Mouse (Mus musculus) embryo, embryonic 9.5 days (tissue): Measurements from ENCODE around the gene Usp5.
A peak's percentile ranks its signal among the peaks of the same experiment; 100 is the strongest.

Experiments
- DNase-seq: peaks from one replicate; pipeline ENCODE4 v3.0.0-alpha.2; 2017; ENCODE audit errors: extremely low spot score

The Usp5 gene

DNA sequence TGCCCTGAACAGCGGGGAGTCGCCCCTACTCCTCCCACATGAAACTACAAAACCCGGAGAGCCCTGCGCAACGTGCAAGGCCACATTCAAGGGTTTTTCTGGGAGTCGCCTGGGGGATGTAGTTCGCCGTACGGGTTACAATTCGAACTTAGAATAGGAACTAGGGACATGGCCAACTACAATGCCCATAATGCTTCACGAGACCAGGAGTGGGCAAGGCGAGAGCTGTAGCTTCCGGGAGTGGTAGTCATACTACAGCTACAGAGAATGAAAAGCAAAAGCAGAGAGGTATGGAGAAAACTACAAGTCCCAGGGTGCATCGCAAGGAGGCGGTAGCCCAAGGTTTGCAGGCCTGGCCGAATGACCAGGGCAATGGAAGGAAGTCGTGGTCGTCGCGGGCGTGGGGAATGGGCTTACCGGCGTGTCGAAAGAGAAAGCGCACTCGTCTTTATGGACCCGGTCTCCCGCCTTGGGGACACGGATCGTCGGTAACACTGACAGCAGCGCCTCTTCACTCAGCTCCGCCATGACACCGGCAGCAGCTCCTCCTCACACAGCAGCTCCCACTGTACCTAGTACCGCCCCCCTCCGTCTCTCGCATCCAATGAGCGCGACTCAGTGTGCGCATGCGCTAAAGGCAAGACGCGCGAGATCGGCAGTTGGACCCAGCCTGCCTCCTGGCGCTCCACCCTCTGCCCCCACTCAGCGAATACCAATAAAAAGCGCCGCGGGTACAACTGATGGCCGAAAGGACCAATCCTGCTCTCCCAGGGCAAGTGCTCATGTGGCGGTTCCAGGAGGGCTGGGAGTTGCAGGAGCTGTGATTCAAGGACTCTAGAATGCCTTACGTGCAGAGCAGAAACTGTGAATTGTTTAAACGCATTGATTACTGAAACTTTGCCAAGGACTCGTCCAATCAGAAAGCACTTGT is at the start of gene Usp5, which contains the start of gene Cdca3:
Usp5 (minus strand) TSS at position 617 of the 931 bp plus-strand sequence.
Cdca3 (plus strand) TSS at position 680 of the 931 bp plus-strand sequence.
- peak; percentile 98 for DNase-seq

DNA sequence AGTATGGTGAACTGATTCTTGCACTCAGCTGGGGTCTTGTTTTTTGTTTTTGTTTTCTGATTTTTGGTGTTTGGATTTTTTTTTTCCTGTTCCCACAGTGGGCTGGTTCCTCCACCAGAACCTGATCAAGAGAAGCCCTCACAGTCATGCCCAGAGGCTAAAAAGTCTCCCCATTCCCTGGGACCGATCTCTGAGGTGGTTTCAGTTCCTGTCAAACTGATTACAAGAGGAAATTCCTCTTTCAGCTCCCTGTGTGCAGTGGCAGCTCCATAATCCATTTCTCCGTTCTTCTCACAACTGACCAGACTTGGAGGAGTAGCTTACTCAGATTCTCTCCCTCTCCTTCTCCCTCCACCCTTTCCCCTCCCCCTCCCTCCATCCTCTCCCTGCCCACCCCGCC is 45.1 kb upstream of the Usp5 start:
- DNase-seq: no peak

DNA sequence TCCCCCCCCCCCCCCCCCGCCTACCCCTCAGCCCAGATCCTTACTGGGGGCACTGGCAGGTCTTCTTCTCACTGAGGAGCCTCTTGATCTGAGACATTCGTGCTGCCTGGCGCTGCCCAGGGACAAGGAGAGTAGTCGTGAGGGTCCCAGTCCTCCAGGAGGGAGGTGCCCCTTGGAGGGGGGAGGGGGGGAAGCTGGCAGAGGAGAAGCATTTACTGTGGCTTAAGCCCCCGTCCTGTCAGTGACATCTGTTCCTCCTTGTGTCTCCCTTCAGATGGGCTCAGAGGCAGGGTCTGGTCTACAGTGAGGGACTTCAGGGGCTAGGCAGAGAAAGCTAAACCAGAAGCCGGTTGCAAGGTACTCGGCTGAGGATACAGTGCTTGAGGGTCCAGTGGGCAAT is 37.3 kb upstream of the Usp5 start:
- DNase-seq: no peak

DNA sequence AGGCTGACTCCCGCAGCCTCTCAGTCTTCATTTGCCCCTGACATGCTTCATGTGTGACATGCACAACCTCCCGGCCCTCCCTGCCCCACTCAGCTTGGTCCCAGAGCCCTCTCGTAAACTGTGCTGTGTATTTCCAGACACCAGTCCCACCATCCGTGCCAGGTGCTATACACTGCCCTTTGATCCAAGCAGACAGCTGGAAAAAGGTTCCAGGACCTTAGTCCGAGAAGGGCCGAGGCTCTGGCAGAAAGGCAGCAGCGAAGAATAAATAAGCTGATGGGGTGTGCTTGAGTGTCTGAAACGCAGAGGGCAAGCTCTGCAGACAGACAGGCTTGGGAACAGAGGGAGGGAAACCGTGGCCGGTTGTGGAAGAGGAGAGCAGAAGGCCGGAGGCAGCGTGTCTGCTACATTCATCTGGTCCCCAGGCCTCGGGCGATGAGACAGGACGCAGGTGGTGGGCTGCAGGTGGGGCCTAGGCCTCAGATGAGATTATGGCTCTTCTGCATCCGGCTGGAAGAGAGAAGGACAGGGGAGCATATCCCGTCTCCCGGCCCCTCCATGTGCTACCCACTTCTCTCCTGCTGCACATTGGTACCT is 36.6 kb upstream of the Usp5 start:
- DNase-seq: no peak

DNA sequence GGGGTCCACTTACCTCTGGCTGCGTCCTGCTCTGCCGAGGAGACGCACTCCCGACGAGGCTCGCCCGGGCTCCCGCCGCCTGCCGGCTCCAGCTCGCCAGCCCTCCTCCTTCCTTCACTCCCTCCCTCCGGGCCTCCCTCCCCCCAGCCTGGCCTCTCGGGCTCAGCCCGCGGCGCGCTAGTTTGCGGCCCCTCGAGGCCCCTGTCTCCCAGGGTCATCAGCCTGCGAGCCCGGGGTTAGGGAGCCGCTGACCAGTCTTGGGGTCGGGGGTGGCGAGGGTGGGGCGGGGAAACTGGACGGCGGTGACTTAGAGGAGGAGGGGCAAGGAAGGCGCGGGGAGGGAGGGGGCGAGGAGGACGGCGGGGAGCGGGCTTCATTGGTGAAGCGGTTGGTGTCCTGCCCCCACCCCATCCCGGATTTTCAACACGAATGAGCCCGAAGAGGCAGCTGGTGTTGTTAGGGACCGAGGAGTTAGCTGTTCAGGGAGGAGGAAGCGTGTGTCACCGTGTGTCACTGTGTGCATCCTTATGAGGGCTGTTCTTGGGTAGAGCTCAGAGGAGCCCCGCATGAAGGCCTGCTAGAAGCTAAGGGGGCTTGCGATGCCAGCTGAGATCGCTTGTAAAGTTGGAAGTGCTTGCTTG is 34.5 kb upstream of the Usp5 start, which contains the start of gene Gpr162:
Gpr162 (minus strand) TSS at position 326 of the 641 bp plus-strand sequence.
- DNase-seq: peak; percentile 82

DNA sequence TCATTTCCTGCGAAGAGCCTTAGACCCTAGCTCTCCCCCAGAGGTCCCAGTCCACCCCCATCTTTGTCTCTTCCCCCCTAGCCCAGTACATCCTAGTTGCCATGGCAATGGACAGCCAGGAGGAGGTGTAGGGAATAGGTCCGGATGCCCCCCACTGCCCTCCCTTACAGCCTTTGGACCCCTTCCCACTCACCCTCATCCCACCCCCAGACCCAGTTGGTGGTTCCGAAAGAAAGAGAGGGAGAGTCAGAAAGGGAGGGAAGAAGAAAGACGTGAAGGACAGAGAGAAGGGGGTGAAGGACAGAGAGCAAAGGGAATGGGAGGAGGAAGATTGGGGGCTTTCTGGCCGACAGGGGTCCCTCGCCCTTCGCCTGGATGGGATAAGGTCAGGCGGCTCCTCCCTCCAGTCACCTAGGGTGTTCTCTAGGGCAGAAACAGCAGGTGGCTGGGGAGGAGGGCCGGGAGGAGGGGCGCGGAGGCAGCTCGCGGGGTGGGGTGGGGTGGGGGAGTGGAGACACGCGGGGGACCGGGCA is 33.9 kb upstream of the Usp5 start:
- no peak for DNase-seq

DNA sequence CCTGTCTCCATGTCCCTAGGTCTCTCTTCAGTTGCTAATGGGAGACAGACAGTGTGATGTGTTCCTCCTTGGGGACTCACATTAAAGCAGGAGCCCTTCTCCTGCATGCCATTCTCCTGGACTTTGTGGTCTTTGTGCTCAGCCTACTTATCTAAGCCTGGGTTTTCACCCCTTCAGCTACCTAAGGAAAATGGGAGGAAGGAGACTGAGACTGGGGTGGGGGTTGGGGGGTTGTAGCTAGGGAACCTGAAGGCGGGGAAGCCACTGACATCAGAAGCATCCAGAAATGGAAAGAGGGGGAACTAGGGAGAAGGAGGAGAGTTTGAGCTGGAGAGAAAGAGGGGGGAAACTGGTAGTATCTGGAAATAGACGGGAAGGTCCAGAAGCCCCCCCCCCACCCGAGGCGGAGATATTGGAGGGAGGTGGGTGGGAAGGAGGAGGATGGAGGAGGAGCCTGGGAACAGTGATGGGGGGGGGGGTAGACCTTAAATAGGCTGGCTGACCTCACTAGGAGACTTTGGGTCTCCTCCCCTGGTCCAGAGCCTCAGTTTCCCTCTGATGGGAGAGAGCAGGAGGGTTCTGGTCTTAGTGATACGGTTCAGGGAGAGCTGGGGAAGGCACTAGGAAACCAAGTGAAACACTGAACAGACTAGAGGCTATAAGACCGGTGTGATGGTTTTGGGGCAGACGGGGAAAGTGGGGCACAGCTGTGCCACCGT is 33.3 kb upstream of the Usp5 start:
- DNase-seq: no peak

DNA sequence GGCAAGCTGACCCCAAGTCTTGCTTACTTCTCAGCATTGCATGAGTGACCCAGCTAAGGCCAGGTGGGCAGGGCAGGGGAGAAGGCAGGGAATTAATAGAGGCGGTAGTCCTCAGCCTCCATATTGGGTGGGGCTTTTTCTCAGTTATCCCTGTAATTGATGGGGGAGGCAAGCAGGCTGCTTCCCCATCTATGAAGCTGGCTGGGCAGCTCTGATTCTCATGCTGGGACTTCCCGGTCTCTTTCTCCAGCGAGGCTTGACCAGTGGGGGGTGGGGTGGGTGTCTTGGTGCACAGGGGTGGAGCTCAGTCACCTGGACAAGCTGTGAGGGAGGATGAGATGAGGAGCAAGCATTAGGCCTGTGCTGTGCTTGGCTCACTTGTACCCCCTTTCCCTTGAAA is 32.5 kb upstream of the Usp5 start:
- DNase-seq: no peak

DNA sequence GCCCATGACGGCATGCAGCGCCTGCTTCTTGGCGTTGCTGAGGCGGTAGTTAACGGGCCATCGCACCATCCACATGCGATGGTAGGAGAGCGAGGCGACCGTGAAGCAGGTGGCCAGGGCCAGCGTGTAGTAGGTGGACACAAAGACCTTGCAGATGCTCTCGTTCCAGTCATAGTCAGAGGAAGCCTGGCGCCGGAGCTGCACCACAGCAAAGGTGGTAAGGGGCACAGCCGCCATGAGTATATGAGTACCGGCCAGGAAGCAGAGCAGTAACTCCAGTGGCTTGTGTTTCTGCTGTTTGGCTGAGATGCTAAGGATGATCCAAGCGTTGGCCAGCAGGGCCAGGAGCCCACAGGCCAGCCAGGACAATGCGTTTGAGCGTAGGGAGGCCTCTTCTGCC is 32.0 kb upstream of the Usp5 start:
- no peak for DNase-seq

DNA sequence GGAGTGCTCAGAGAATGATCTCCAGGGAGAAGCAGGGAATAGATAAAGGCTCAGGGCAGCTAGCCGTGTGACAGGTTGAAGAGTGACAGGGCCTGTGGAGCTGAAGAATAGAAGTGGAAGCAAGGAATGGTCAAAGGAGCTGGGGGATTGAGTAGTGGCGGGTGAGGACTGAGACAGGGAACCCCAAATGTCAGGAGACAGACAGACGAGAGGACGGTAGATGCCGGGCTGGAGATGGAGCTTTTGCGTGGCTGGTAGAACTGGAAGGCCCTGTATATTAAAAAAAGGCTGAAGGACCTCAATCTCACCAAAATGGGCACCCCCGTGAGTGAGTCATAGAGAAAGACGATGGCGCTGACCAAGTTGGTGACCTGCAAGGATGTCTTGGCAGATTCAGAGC is 31.2 kb upstream of the Usp5 start:
- no peak for DNase-seq

DNA sequence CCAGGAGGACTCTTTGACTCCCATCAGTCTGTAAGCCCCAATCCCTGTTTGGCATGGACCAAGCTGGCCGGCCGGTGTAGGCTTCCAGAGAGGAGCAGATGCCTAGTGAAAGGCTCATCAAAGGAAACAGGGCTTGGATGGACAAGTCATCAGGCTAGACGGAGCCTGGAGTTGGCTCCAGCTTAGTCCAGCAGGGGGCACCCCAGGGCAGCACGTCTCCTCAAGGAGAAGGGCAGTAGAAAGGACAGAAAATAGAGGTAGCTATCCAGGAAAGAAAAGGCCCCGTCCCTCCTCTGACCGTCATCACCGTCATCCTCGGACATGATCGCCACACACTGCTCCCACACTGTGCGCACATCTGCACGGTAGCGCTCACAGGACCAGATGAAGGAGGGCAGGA is 30.4 kb upstream of the Usp5 start:
- peak; percentile 86 for DNase-seq

DNA sequence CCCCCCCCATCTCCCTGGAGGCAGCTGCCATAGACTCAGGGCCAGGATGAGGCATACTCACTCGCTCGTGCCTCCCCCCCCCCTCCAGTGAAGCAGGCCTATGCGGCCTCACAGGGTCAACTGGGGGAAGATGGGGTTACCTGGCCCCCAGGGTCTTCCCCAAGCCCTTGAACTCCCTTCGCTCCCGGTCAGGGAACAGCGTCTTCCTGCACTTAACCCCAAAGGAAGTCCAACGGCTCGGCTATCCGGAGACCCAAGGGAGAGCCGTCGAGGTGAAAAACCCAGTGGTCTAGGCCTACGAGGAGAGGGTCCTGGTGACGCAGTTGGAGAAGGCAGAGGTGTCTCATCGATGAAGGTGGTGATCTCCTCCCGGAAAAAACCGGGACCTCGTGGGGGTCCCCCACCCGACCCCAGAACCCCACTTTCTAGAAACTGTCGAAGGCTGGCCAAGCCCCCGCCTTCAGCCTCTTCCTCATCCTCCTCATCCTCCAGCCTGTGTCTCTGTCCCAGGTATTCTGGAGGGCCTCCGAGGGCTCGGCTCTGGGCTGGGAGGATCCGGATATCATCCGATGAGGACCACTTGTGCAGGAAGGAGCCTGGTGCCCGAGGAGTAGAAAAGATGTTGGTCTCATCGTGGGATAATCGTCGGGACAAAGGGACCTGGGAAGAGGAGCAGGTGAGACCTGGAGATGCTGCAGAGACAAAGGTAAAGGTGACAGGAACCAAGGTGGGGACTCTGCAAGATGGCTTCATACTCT is 29.5 kb upstream of the Usp5 start:
- no peak for DNase-seq

DNA sequence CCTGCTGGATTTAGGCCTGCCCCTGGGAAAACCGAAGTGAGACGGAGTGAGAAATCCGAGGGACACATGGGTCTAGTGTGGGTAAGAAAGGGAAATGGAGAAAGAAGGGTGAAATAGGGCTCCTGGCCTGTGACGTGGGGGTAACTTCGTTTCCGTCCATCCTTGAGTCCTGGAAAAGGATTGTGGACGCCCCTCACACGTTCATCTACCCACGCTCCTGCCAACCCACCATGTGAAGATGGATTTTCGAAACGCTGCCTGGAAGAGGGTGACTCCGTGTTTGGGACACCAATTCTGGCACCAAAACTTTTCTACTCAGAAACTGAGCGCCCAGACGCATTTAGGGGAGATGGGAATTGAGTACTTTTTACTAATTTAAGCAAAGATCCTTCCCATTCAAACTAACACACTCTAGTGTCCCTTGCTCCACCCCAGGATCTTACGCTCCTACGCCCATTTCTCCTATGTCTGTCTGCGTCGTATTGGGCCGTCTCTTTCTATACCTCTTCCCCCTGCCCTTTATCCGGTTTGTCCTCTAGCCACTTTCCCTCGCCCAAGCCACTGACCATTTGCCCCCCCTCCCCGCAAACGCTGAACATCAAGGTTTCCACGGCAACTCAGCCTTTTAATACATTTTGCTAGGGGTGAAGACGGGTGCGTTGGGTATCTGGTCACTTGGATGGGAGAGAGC is 28.7 kb upstream of the Usp5 start:
- DNase-seq: no peak

DNA sequence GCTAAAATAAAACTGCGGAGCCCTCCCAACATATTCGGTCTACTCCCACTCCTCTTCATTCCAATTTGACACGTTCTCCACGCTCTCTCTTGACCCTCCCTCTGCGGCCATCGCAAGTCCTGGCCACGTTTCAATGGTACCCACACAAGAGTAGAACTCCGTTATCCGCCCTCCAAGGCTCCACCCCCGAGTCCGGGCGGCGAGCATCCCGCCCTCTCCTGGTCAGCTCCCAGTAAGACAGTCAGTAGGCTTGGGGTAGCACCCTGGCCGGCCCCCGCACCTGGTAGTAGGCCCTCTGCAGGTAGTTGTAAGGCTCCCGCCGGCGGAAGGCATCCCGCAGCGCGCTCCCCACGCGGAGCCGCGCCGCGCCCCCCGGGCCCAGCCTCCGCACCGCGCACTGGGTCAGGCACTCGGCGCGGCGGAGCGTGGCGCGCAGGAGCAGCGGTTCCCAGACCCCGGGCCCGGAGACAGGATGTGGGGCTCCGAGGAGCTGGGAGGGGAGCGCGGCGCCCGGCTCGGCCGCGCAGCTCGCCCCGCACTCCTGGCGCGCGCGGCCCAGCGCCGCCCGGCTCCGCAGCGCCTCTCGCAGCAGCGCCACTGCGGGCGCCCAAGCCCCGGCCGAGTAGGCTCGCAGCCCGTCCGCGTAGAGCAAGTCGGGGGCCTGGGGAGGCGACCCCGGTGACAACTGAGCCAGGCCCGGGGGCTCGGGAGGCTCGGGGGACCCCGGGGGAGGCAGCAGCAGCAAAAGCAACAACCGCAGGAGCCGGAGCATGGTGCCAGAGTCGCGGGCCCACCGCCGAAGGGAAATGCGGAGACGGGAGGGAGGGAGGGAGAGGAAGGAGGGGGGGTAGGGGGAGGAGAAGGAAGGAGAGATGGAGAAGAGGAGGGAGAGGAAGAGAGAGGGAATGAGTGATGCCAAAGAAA is 27.9 kb upstream of the Usp5 start, which contains the start of gene P3h3:
P3h3 (minus strand) TSS at position 837 of the 924 bp plus-strand sequence.
- peak; percentile 93 for DNase-seq

DNA sequence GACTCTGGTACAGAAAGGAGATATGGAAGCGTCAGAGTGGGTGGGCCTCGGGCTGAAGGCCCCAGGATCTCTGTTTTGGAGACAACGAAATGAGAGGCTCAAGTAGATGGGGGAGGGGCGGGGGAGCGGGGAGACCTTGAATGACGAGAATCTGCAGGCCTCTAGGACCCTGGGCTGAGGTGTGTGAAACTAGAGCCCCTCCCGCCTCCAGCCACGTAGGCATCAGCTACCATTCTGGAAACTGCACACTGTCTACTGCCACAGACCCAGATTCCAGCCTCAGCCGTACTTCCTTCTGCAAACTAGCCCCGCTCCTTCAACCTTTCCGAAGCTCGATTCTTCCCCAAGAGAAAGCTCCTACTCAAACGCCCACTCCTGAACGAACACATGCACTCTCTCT is 27.0 kb upstream of the Usp5 start:
- DNase-seq: peak; percentile 56

DNA sequence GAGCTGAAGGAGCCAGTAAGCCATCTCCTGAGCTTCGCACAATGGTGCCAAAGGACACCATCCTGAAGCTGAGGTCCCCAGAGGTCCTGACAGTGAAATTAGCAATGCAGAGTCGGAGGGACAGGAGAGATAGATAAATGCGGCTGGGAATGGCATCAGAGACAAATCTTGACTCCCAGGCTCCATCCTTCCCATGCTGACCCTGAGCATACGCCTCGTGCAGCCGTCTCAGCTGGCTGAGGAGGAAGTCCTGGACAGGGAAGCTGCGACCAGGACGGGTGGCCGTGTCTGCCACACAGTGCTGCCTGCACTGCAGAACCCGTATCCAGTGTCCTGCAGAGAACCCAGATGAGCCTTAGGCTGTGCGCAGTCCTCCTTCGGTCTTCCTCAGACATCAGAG is 25.4 kb upstream of the Usp5 start:
- no peak for DNase-seq

DNA sequence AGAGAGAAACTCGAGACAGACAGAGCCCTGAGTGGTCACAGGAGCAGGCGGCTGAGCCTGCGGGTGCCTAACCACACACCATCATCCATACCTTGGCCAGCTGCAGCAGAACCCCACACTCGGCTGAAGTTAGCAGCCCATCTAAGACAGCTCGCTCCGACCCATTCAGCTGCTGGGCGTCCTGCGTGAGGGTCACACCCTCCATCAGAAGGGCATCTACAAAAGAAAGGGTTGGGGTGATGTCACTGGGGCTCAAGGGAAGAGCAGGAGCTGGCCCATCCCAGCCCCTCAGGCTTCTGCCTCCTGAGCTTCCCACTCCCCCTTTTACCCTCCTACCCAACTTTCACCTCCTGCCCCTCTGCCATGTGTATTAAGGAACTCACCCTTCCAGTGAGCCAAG is 21.3 kb upstream of the Usp5 start:
- DNase-seq: no peak

DNA sequence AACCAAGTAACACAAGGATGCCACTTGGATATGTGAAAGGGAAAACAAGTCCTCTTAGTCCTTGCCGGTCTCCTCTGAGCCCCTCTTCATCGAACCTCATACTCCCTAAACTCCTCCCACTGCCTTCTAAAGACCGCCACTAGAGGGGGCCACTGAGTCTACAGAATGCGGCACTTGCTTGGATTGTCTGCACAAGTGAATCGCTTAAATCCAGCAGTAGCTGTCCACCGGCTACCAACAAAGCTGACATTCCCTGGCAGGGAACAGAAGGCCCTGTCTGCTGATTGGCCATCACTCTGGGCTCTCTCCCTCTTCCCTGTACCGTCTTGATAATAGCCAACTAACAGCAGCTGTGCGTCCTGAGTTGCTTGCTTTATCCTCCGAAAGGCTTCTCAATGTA is 18.0 kb upstream of the Usp5 start:
- peak; percentile 96 for DNase-seq
